Mouse (Mus musculus): Measurements from ENCODE around the gene Rasgrf2. TPM values are rescaled to one million over a fixed set of nuclear protein-coding genes. Genes with fewer than 3 reads are reported as not detected.

The Rasgrf2 gene
- polyA plus RNA-seq, 1 experiment, result 2.6 TPM

- no peak for DNase-seq (ENCODE audit: low spot score)
Observed at GRCm38 (mm10) chr13:91881837-91882480, 249.5 kb downstream of the Rasgrf2 start.

- DNase-seq (ENCODE audit: low spot score), result no peak
Observed at GRCm38 (mm10) chr13:91880256-91880655, 251.2 kb downstream of the Rasgrf2 start.

- DNase-seq (ENCODE audit: low spot score), result no peak
Observed at GRCm38 (mm10) chr13:91877996-91878395, 253.5 kb downstream of the Rasgrf2 start.

- no peak for DNase-seq (ENCODE audit: low spot score)
Observed at GRCm38 (mm10) chr13:91877350-91877749, 254.1 kb downstream of the Rasgrf2 start.

- DNase-seq (ENCODE audit: low spot score), result no peak
Observed at GRCm38 (mm10) chr13:91876741-91877349, 254.6 kb downstream of the Rasgrf2 start, which contains the start of gene Ckmt2. Ckmt2 (minus strand) TSS chr13:91876885.

- DNase-seq (ENCODE audit: low spot score), result no peak
Observed at GRCm38 (mm10) chr13:91875581-91875980, 255.9 kb downstream of the Rasgrf2 start.

GRCm38 (mm10) chr13:91874565-91874964 lies 256.9 kb downstream of the Rasgrf2 start:
- no peak for DNase-seq (ENCODE audit: low spot score)

GRCm38 (mm10) chr13:91873734-91874329 lies 257.6 kb downstream of the Rasgrf2 start:
- DNase-seq (ENCODE audit: low spot score), result no peak

GRCm38 (mm10) chr13:91868577-91868976 lies 262.9 kb downstream of the Rasgrf2 start:
- no peak for DNase-seq (ENCODE audit: low spot score)

GRCm38 (mm10) chr13:91858835-91859234 lies 272.6 kb downstream of the Rasgrf2 start:
- DNase-seq (ENCODE audit: low spot score), result no peak

GRCm38 (mm10) chr13:91857427-91857826 lies 274.0 kb downstream of the Rasgrf2 start:
- DNase-seq (ENCODE audit: low spot score), result no peak

- DNase-seq (ENCODE audit: low spot score), result no peak
Observed at GRCm38 (mm10) chr13:91854412-91854811, 277.0 kb downstream of the Rasgrf2 start.

Other genes with a start within 250 kb of the Rasgrf2 start
- gene Gm20379, start 174.3 kb upstream of the Rasgrf2 start, polyA plus RNA-seq (2012; rRNA removed), result not detected in 2 replicates
- gene Dhfr, start 223.1 kb upstream of the Rasgrf2 start, polyA plus RNA-seq (2012; rRNA removed), result 1.7 TPM in 2 replicates
- gene Msh3, start 223.3 kb upstream of the Rasgrf2 start, polyA plus RNA-seq (2012; rRNA removed), result 8.8 and 10.2 TPM in 2 replicates